17 mouse cellular contexts compared by ENCODE assay signal in the genomic region with DNA sequence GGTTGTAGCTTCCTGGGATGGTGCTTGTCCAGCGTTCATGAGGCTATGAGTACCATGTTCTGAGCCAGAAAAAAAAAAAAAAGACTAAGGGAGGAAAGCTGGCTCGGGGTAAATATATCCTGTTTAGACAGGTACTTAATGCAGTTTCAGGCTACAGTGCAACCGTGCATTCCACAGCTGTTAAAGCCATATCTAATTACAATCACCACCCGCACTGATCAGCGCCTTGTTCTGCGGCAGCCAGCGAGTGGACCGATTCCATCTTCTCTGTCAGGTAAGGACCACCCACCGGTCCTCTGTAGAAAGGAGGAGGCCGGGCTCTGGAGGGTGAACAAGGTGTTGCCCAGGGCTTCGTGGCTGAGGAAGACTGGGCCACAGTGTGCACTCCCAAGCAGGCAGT. TPM values are rescaled to one million over a fixed set of nuclear protein-coding genes. Genes with fewer than 3 reads are reported as not detected.
A peak's percentile ranks its signal among the peaks of the same experiment; 100 is the strongest.
DNase-seq lines count a peak whose midpoint lies in the region; ATAC-seq lines count a peak whose summit lies in the region.
"Had no signal": no experiment of that assay in that cellular context is flagged by ENCODE, and none has a peak within 500 bp of the region (broad histone marks: within the 10 kb centered on the region; RNA-seq: fewer than 3 reads in every experiment).

No protein-coding gene starts in this region.

- peak; percentile 32; the same call in 1 of the 2 replicates for ATAC-seq in neural tube, embryonic 13.5 days (ENCODE audit: low read depth)
- ATAC-seq: forebrain, embryonic 13.5 days had no signal

- H3K27me3 ChIP-seq in neural tube, embryonic 13.5 days = no peaks in the 10 kb centered on the region
- H3K27me3 ChIP-seq: forebrain, embryonic 13.5 days; limb, embryonic 13.5 days; midbrain, embryonic 12.5 days had no signal

- H3K36me3 ChIP-seq in neural tube, embryonic 13.5 days = peaks cover 1% of the 10 kb centered on the region; the same call in 1 of the 2 replicates
- H3K36me3 ChIP-seq: midbrain, embryonic 12.5 days had no signal

- 61% methylated on average over 11 of the region's 11 CpGs for WGBS in neural tube, embryonic 13.5 days

- peak; percentile 95 for DNase-seq in heart, adult 11 months
- DNase-seq in heart, postnatal 25 days (ENCODE audit: low spot score) = no peak
- DNase-seq in kidney, adult 9 months = peak; percentile 12
- no peak for DNase-seq in kidney, postnatal 14 days
- DNase-seq in neural tube, embryonic 10.5 days (ENCODE audit: extremely low spot score, low spot score) = no peak
- no peak for DNase-seq in Muller cell, postnatal 12 days (ENCODE audit: inconsistent ontology term)
- DNase-seq: adrenal gland, postnatal 14 days; cerebellum, adult 18-20 months; lung, postnatal 36 days; right cerebral cortex, postnatal 4 days; thymus, postnatal 4 days had no signal

- H3K4me3 ChIP-seq in neural tube, embryonic 13.5 days = no peak overlapping the region
- H3K4me3 ChIP-seq: forebrain, embryonic 13.5 days; limb, embryonic 13.5 days; midbrain, embryonic 12.5 days had no signal

- intact Hi-C loops in heart, postnatal 25 days (cut with DNase I) = loop anchor here (2.0 kb wide), 1 partner anchor 36 kb away; no protein-coding TSS in a partner anchor

- no peak overlapping the region for H3K9ac ChIP-seq in neural tube, embryonic 13.5 days
- H3K9ac ChIP-seq: forebrain, embryonic 13.5 days; limb, embryonic 13.5 days; liver, embryonic 14.5 days; midbrain, embryonic 12.5 days had no signal

- H3K27ac ChIP-seq in neural tube, embryonic 13.5 days (replicated peaks) = no peak overlapping the region
- H3K27ac ChIP-seq: forebrain, embryonic 13.5 days; limb, embryonic 13.5 days; liver, embryonic 14.5 days; midbrain, embryonic 12.5 days had no signal

- H3K4me1 ChIP-seq in neural tube, embryonic 13.5 days (replicated peaks) = no peaks in the 10 kb centered on the region
- H3K4me1 ChIP-seq: forebrain, embryonic 13.5 days; limb, embryonic 13.5 days; midbrain, embryonic 12.5 days had no signal

- H3K9me3 ChIP-seq in neural tube, embryonic 13.5 days = peaks cover 9% of the 10 kb centered on the region

- H3K4me2 ChIP-seq in neural tube, embryonic 13.5 days = no peak overlapping the region
- H3K4me2 ChIP-seq: forebrain, embryonic 13.5 days; limb, embryonic 13.5 days; midbrain, embryonic 12.5 days had no signal

RNA-seq across cellular contexts. Expression of a gene that starts 23.9 kb away (rescaled TPM):
- total RNA-seq in heart, postnatal 25 days (2021) = 10 to 100 TPM; 67.2 to 69.3 TPM
- 36.7 and 39.2 TPM in 2 replicates for polyA plus RNA-seq in neural tube, embryonic 13.5 days (2015; fragmentation: Nextera tagmentation; extraction: Ambion mirVana)

RNA-seq across cellular contexts. Expression of a gene that starts 34.0 kb away (rescaled TPM):
- under 1 TPM; 0.31 TPM for total RNA-seq in heart, postnatal 25 days (2021)
- polyA plus RNA-seq in neural tube, embryonic 13.5 days (2015; fragmentation: Nextera tagmentation; extraction: Ambion mirVana) = 1.4 and 2.2 TPM in 2 replicates
- total RNA-seq: neutrophil, adult 5-6 weeks had no signal

RNA-seq across cellular contexts. Expression of a gene that starts 60.0 kb away (rescaled TPM):
- total RNA-seq in heart, postnatal 25 days (2021) = 10 to 100 TPM; 72.8 to 84.7 TPM
- 15.0 and 19.6 TPM in 2 replicates for polyA plus RNA-seq in neural tube, embryonic 13.5 days (2015; fragmentation: Nextera tagmentation; extraction: Ambion mirVana)

Comparison
In these comparisons a context has a peak if more than half of its experiments do, and no peak if none do; other contexts are left out.
1. DNase-seq: peak in heart, adult 11 months (single experiment) and kidney, adult 9 months (single experiment); none in heart, postnatal 25 days (single experiment), kidney, postnatal 14 days (single experiment), neural tube, embryonic 10.5 days (single experiment) and Muller cell, postnatal 12 days (single experiment).